Mouse (Mus musculus): ENCODE data around the gene Tbc1d2b. TPM values are rescaled to one million over a fixed set of nuclear protein-coding genes. Genes with fewer than 3 reads are reported as not detected.

Tbc1d2b gene
- polyA plus RNA-seq, 1 experiment: 2.2 TPM

GRCm38 (mm10) chr9:90274516-90274915 lies 3.9 kb upstream of the Tbc1d2b start:
- Histone ChIP-seq H3K4me3 (ENCODE audit: control insufficient read depth, low read depth, low read length) (no peak overlapping the region), H3K27me3 (ENCODE audit: control insufficient read depth, insufficient read depth, low read length) (no peaks in the 10 kb centered on the region), H3K36me3 (ENCODE audit: control insufficient read depth, insufficient read depth, low read length) (no peaks in the 10 kb centered on the region), H3K4me1 (ENCODE audit: control insufficient read depth, insufficient read depth, low read length) (peaks cover 5% of the 10 kb centered on the region; the same call in 1 of the 2 replicates), H3K27ac (ENCODE audit: control insufficient read depth, insufficient read depth, low read depth, low read length) (no peak overlapping the region)
- no peak for TF ChIP-seq CTCF (IDR thresholded peaks at IDR 0.05; ENCODE audit: control insufficient read depth, insufficient read depth, insufficient replicate concordance, low read depth, low read length)
- no peak for TF ChIP-seq POLR2A (IDR thresholded peaks at IDR 0.05; ENCODE audit: control insufficient read depth, low read depth, low read length)

- H3K27me3 ChIP-seq (ENCODE audit: control insufficient read depth, insufficient read depth, low read length): no peaks in the 10 kb centered on the region
- no peak overlapping the region for H3K4me3 ChIP-seq (ENCODE audit: control insufficient read depth, low read depth, low read length)
These were observed 1.7 kb upstream of the Tbc1d2b start for GRCm38 (mm10) chr9:90272346-90272745.

GRCm38 (mm10) chr9:90271541-90272090 lies 1.0 kb upstream of the Tbc1d2b start:
- H3K27ac ChIP-seq (ENCODE audit: control insufficient read depth, insufficient read depth, low read depth, low read length): no peak overlapping the region

More at GRCm38 (mm10) chr9:90272346-90272745, 1.7 kb upstream of the Tbc1d2b start:
- no peak for TF ChIP-seq POLR2A (IDR thresholded peaks at IDR 0.05; ENCODE audit: control insufficient read depth, low read depth, low read length)
- TF ChIP-seq CTCF (IDR thresholded peaks at IDR 0.05; ENCODE audit: control insufficient read depth, insufficient read depth, insufficient replicate concordance, low read depth, low read length): no peak
- Histone ChIP-seq H3K4me1 (ENCODE audit: control insufficient read depth, insufficient read depth, low read length) (peaks cover 5% of the 10 kb centered on the region; the same call in 1 of the 2 replicates), H3K27ac (ENCODE audit: control insufficient read depth, insufficient read depth, low read depth, low read length) (no peak overlapping the region), H3K36me3 (ENCODE audit: control insufficient read depth, insufficient read depth, low read length) (no peaks in the 10 kb centered on the region)

GRCm38 (mm10) chr9:90270944-90271295 lies 316 bp upstream of the Tbc1d2b start:
- no peak for TF ChIP-seq POLR2A (IDR thresholded peaks at IDR 0.05; ENCODE audit: control insufficient read depth, low read depth, low read length)
- no peak for TF ChIP-seq CTCF (IDR thresholded peaks at IDR 0.05; ENCODE audit: control insufficient read depth, insufficient read depth, insufficient replicate concordance, low read depth, low read length)
- no peak overlapping the region for H3K27ac ChIP-seq (ENCODE audit: control insufficient read depth, insufficient read depth, low read depth, low read length)

More at GRCm38 (mm10) chr9:90271541-90272090, 1.0 kb upstream of the Tbc1d2b start:
- Histone ChIP-seq H3K4me1 (ENCODE audit: control insufficient read depth, insufficient read depth, low read length) (peaks cover 5% of the 10 kb centered on the region; the same call in 1 of the 2 replicates), H3K36me3 (ENCODE audit: control insufficient read depth, insufficient read depth, low read length) (no peaks in the 10 kb centered on the region), H3K27me3 (ENCODE audit: control insufficient read depth, insufficient read depth, low read length) (no peaks in the 10 kb centered on the region), H3K4me3 (ENCODE audit: control insufficient read depth, low read depth, low read length) (no peak overlapping the region)
- TF ChIP-seq CTCF (IDR thresholded peaks at IDR 0.05; ENCODE audit: control insufficient read depth, insufficient read depth, insufficient replicate concordance, low read depth, low read length) (no peak), POLR2A (IDR thresholded peaks at IDR 0.05; ENCODE audit: control insufficient read depth, low read depth, low read length) (no peak)

GRCm38 (mm10) chr9:90269011-90269681 lies 1.5 kb downstream of the Tbc1d2b start:
- H3K36me3 ChIP-seq (ENCODE audit: control insufficient read depth, insufficient read depth, low read length): no peaks in the 10 kb centered on the region
- H3K4me3 ChIP-seq (ENCODE audit: control insufficient read depth, low read depth, low read length): no peak overlapping the region
- H3K4me1 ChIP-seq (ENCODE audit: control insufficient read depth, insufficient read depth, low read length): peaks cover 5% of the 10 kb centered on the region; the same call in 1 of the 2 replicates
- H3K27ac ChIP-seq (ENCODE audit: control insufficient read depth, insufficient read depth, low read depth, low read length): no peak overlapping the region; the same call in 1 of the 2 replicates
- TF ChIP-seq CTCF (IDR thresholded peaks at IDR 0.05; ENCODE audit: control insufficient read depth, insufficient read depth, insufficient replicate concordance, low read depth, low read length) (no peak), POLR2A (IDR thresholded peaks at IDR 0.05; ENCODE audit: control insufficient read depth, low read depth, low read length) (no peak)
- H3K27me3 ChIP-seq (ENCODE audit: control insufficient read depth, insufficient read depth, low read length): no peaks in the 10 kb centered on the region

More at GRCm38 (mm10) chr9:90270944-90271295, 316 bp upstream of the Tbc1d2b start:
- no peaks in the 10 kb centered on the region for H3K36me3 ChIP-seq (ENCODE audit: control insufficient read depth, insufficient read depth, low read length)
- H3K4me3 ChIP-seq (ENCODE audit: control insufficient read depth, low read depth, low read length): peak overlapping the region; percentile 79
- H3K4me1 ChIP-seq (ENCODE audit: control insufficient read depth, insufficient read depth, low read length): peaks cover 5% of the 10 kb centered on the region; the same call in 1 of the 2 replicates
- H3K27me3 ChIP-seq (ENCODE audit: control insufficient read depth, insufficient read depth, low read length): no peaks in the 10 kb centered on the region

- Histone ChIP-seq H3K36me3 (ENCODE audit: control insufficient read depth, insufficient read depth, low read length) (no peaks in the 10 kb centered on the region), H3K27ac (ENCODE audit: control insufficient read depth, insufficient read depth, low read depth, low read length) (no peak overlapping the region), H3K4me3 (ENCODE audit: control insufficient read depth, low read depth, low read length) (no peak overlapping the region), H3K27me3 (ENCODE audit: control insufficient read depth, insufficient read depth, low read length) (no peaks in the 10 kb centered on the region), H3K4me1 (ENCODE audit: control insufficient read depth, insufficient read depth, low read length) (peaks cover 5% of the 10 kb centered on the region; the same call in 1 of the 2 replicates)
- no peak for TF ChIP-seq CTCF (IDR thresholded peaks at IDR 0.05; ENCODE audit: control insufficient read depth, insufficient read depth, insufficient replicate concordance, low read depth, low read length)
- TF ChIP-seq POLR2A (IDR thresholded peaks at IDR 0.05; ENCODE audit: control insufficient read depth, low read depth, low read length): no peak
These were observed 3.7 kb downstream of the Tbc1d2b start for GRCm38 (mm10) chr9:90266926-90267325.

GRCm38 (mm10) chr9:90266059-90266458 lies 4.5 kb downstream of the Tbc1d2b start:
- no peak for TF ChIP-seq POLR2A (IDR thresholded peaks at IDR 0.05; ENCODE audit: control insufficient read depth, low read depth, low read length)
- TF ChIP-seq CTCF (IDR thresholded peaks at IDR 0.05; ENCODE audit: control insufficient read depth, insufficient read depth, insufficient replicate concordance, low read depth, low read length): no peak
- H3K27me3 ChIP-seq (ENCODE audit: control insufficient read depth, insufficient read depth, low read length): no peaks in the 10 kb centered on the region
- no peaks in the 10 kb centered on the region for H3K36me3 ChIP-seq (ENCODE audit: control insufficient read depth, insufficient read depth, low read length)
- peaks cover 5% of the 10 kb centered on the region; the same call in 1 of the 2 replicates for H3K4me1 ChIP-seq (ENCODE audit: control insufficient read depth, insufficient read depth, low read length)
- H3K4me3 ChIP-seq (ENCODE audit: control insufficient read depth, low read depth, low read length): no peak overlapping the region
- no peak overlapping the region; the same call in 1 of the 2 replicates for H3K27ac ChIP-seq (ENCODE audit: control insufficient read depth, insufficient read depth, low read depth, low read length)

All from testis, adult 2 months (tissue).